Mouse (Mus musculus) ES-E14 (cell line): ENCODE measurements around the gene Nmur1.

Experiments used
- MAFK ChIP-seq: IDR thresholded peaks from 2 replicates; pipeline ENCODE4 v1.6.1; 2014; ENCODE audit warnings: mild to moderate bottlenecking, low read depth, low read length, inconsistent platforms; ENCODE audit not compliant: insufficient read depth
- ZC3H11A ChIP-seq: IDR thresholded peaks from 2 replicates; pipeline ENCODE4 v1.6.1; 2012; ENCODE audit warnings: low read depth, mild to moderate bottlenecking, inconsistent platforms, low read length, borderline replicate concordance
- ZNF384 ChIP-seq: IDR thresholded peaks from 2 replicates; pipeline ENCODE4 v1.6.1; 2012; ENCODE audit warnings: low read depth, low read length, inconsistent platforms

DNA sequence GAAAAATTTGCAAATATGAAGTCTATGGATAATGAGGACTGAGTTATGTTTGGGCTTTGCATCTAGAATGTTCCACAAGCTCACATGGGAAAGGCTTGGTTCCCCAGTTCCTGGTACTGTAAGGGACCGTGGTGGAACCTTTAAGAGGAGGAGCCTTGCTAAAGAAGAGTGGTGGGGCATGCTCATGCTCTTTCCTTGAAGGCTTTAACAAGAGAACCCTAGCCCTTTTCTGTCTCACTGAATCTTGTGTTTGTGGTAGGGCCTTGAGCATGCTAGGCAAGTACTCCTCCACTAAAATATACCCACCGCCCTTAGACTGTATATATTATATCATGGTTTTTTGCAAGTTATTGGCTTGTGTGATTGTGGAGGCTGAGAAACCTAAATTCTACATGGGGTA lies 83.7 kb downstream of the Nmur1 start:
- TF ChIP-seq ZNF384 (no peak), ZC3H11A (no peak), MAFK (no peak)
